Mouse (Mus musculus) spleen, adult 18-20 months (tissue): ENCODE measurements around the gene Pou3f3.

Experiments
- DNase-seq, 2 experiments: peaks; one replicate each; pipeline ENCODE4 v3.0.0; 2022; ENCODE audit warnings: mixed read lengths in 2 of 2

Gene Pou3f3

GRCm38 (mm10) chr1:42695578-42695915 lies at the start of gene Pou3f3:
Gene Pou3f3 (plus strand): TSS chr1:42695768.
- no peak for DNase-seq

- no peak for DNase-seq
Measured at GRCm38 (mm10) chr1:42648366-42648935, 47.1 kb upstream of the Pou3f3 start.

- no peak for DNase-seq
Measured at GRCm38 (mm10) chr1:42651461-42651860, 44.1 kb upstream of the Pou3f3 start.

GRCm38 (mm10) chr1:42667546-42667945 lies 28.0 kb upstream of the Pou3f3 start:
- no peak for DNase-seq

- DNase-seq: no peak
Measured at GRCm38 (mm10) chr1:42680673-42681072, 14.9 kb upstream of the Pou3f3 start.

GRCm38 (mm10) chr1:42681762-42682161 lies 13.8 kb upstream of the Pou3f3 start:
- no peak for DNase-seq

GRCm38 (mm10) chr1:42683861-42684260 lies 11.7 kb upstream of the Pou3f3 start:
- no peak for DNase-seq

GRCm38 (mm10) chr1:42684345-42684744 lies 11.2 kb upstream of the Pou3f3 start:
- no peak for DNase-seq

GRCm38 (mm10) chr1:42684783-42685182 lies 10.8 kb upstream of the Pou3f3 start:
- no peak for DNase-seq

- no peak for DNase-seq
Measured at GRCm38 (mm10) chr1:42685321-42685960, 10.1 kb upstream of the Pou3f3 start.

GRCm38 (mm10) chr1:42686194-42687131 lies 9.1 kb upstream of the Pou3f3 start:
- DNase-seq: no peak

- no peak for DNase-seq
Measured at GRCm38 (mm10) chr1:42687271-42687670, 8.3 kb upstream of the Pou3f3 start.

GRCm38 (mm10) chr1:42687756-42688540 lies 7.6 kb upstream of the Pou3f3 start:
- no peak for DNase-seq

- DNase-seq: no peak
Measured at GRCm38 (mm10) chr1:42688541-42689125, 6.9 kb upstream of the Pou3f3 start.

- no peak for DNase-seq
Measured at GRCm38 (mm10) chr1:42690024-42690575, 5.5 kb upstream of the Pou3f3 start.

- DNase-seq: no peak
Measured at GRCm38 (mm10) chr1:42691202-42692170, 4.1 kb upstream of the Pou3f3 start.

- DNase-seq: no peak
Measured at GRCm38 (mm10) chr1:42692221-42692620, 3.3 kb upstream of the Pou3f3 start.

GRCm38 (mm10) chr1:42693101-42693715 lies 2.4 kb upstream of the Pou3f3 start:
- DNase-seq: no peak

GRCm38 (mm10) chr1:42693852-42694251 lies 1.7 kb upstream of the Pou3f3 start:
- DNase-seq: no peak

GRCm38 (mm10) chr1:42694290-42694664 lies 1.3 kb upstream of the Pou3f3 start:
- no peak for DNase-seq
